8 mouse cellular contexts compared by ENCODE assay signal in the genomic region with DNA sequence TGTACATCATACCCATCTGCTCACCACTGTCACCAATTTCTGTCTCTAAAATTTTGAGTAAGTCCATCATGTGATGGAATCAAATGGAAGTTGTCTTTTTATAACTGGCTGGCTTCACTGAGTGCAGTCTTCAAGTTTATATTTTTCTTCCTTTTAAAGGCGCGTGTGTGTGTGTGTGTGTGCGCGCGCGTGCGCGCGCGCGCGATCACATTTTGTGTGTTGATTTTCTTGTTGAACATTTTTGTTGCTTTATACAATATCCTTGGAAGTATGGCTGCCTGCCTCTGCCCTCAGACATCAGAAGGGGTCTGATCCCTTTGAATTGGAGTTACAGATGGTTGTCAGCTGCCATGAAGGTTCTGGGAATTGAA. TPM values are rescaled to one million over a fixed set of nuclear protein-coding genes. Genes with fewer than 3 reads are reported as not detected.
DNase-seq lines count a peak whose midpoint lies in the region; ATAC-seq and TF ChIP-seq lines count a peak whose summit lies in the region.

No protein-coding gene starts in this region.

- peaks cover 20% of the 10 kb centered on the region for H3K36me3 ChIP-seq in heart, embryonic 11.5 days (ENCODE audit: control insufficient read depth, insufficient read depth, low read length)
- H3K36me3 ChIP-seq in CH12.LX (replicated peaks in 1 of 2; ENCODE audit: control insufficient read depth in 1 of 2, insufficient read depth in 1 of 2, low read length in 1 of 2): peaks cover 28 to 30% of the 10 kb centered on the region in 2 experiments
- H3K36me3 ChIP-seq in embryonic facial prominence, embryonic 15.5 days: peaks cover 20% of the 10 kb centered on the region

- peak overlapping the region; percentile 87 for H3K4me2 ChIP-seq in heart, embryonic 11.5 days
- H3K4me2 ChIP-seq in CH12.LX (ENCODE audit: insufficient read depth, low read depth, poor library complexity, severe bottlenecking): peak overlapping the region; percentile 57; the same call in 1 of the 2 replicates
- H3K4me2 ChIP-seq in embryonic facial prominence, embryonic 15.5 days (replicated peaks): peak overlapping the region; percentile 78

- in situ Hi-C loops in CH12.LX (cut with MboI; ENCODE audit: low pct_ligation_motif_present, low pct_unique_long_range_greater_than_20kb, low sequenced_read_pairs): no loop called here

- H3K27ac ChIP-seq in heart, embryonic 11.5 days (ENCODE audit: low read depth, low read length): peak overlapping the region; percentile 95; the same call in 1 of the 2 replicates
- H3K27ac ChIP-seq in CH12.LX (ENCODE audit: insufficient read depth, low read depth): no peak overlapping the region
- peak overlapping the region; percentile 98; the same call in 1 of the 2 replicates for H3K27ac ChIP-seq in embryonic facial prominence, embryonic 15.5 days (replicated peaks)

- peak overlapping the region; percentile 97 for H3K4me3 ChIP-seq in heart, embryonic 11.5 days (ENCODE audit: low read depth, low read length)
- H3K4me3 ChIP-seq in CH12.LX (replicated peaks in 1 of 3; ENCODE audit: low read depth in 2 of 3, low read length in 2 of 3, poor library complexity in 1 of 3): peak overlapping the region; percentile 45 to 100 (median 68)
- peak overlapping the region; percentile 91 for H3K4me3 ChIP-seq in embryonic facial prominence, embryonic 15.5 days (replicated peaks)

- H3K27me3 ChIP-seq in heart, embryonic 11.5 days (ENCODE audit: control insufficient read depth, insufficient read depth, low read length): no peaks in the 10 kb centered on the region
- no peaks in the 10 kb centered on the region for H3K27me3 ChIP-seq in CH12.LX (replicated peaks)
- no peaks in the 10 kb centered on the region for H3K27me3 ChIP-seq in embryonic facial prominence, embryonic 15.5 days

- dilution Hi-C loops in CH12.LX (cut with MboI; ENCODE audit: extremely low pct_ligation_motif_present, extremely low pct_unique_long_range_greater_than_20kb, low sequenced_read_pairs): no loop called here

- WGBS in heart, embryonic 11.5 days (ENCODE audit: insufficient replicate concordance): 55% methylated on average over 12 of the region's 12 CpGs
- whole genome bisulfite sequencing in embryonic facial prominence, embryonic 15.5 days: 58% methylated on average over 12 of the region's 12 CpGs

- peak overlapping the region; percentile 82 for H3K9ac ChIP-seq in heart, embryonic 11.5 days (ENCODE audit: low read depth, low read length)
- H3K9ac ChIP-seq in CH12.LX (ENCODE audit: insufficient read depth, low read depth): peak overlapping the region; percentile 90
- peak overlapping the region; percentile 76 for H3K9ac ChIP-seq in embryonic facial prominence, embryonic 15.5 days

- ATAC-seq in heart, embryonic 11.5 days (replicated peaks; ENCODE audit: insufficient number of reproducible peaks, low FRiP score, low TSS enrichment): no peak
- no peak for ATAC-seq in embryonic facial prominence, embryonic 15.5 days (ENCODE audit: insufficient number of reproducible peaks, low FRiP score, low TSS enrichment, low read depth)
- ATAC-seq in megakaryocyte-erythroid progenitor cell, adult 5-6 weeks (replicated peaks; ENCODE audit: low FRiP score, low TSS enrichment, poor library complexity, severe bottlenecking): no peak

- no peaks in the 10 kb centered on the region for H3K9me3 ChIP-seq in heart, embryonic 11.5 days (replicated peaks; ENCODE audit: control insufficient read depth, low read length)
- H3K9me3 ChIP-seq in CH12.LX (replicated peaks; ENCODE audit: low read length): no peaks in the 10 kb centered on the region
- H3K9me3 ChIP-seq in embryonic facial prominence, embryonic 15.5 days (replicated peaks): no peaks in the 10 kb centered on the region

- no peak for TF ChIP-seq RAD21 in CH12.LX (IDR thresholded peaks at IDR 0.05; ENCODE audit: low read depth, low read length)

- peaks cover 21% of the 10 kb centered on the region for H3K79me2 ChIP-seq in CH12.LX (replicated peaks; ENCODE audit: control insufficient read depth, extremely low read depth, insufficient read depth, poor library complexity, severe bottlenecking)

- H3K4me1 ChIP-seq in heart, embryonic 11.5 days (ENCODE audit: control insufficient read depth, insufficient read depth, low read length): peaks cover 8% of the 10 kb centered on the region
- peaks cover 3 to 14% of the 10 kb centered on the region in 2 experiments; a peak in 3 of 4 replicates for H3K4me1 ChIP-seq in CH12.LX (ENCODE audit: control insufficient read depth in 1 of 2, insufficient read depth in 2 of 2)
- H3K4me1 ChIP-seq in embryonic facial prominence, embryonic 15.5 days: 0 out of 2 replicates have a peak, but pooled peaks cover 4% of the 10 kb centered on the region

- no peak for TF ChIP-seq EP300 in CH12.LX (IDR thresholded peaks at IDR 0.05; ENCODE audit: low read length)

- no peak for TF ChIP-seq POLR2A in CH12.LX (IDR thresholded peaks at IDR 0.05; ENCODE audit: low read depth, low read length)

- DNase-seq in heart, adult 18-20 months: no peak
- DNase-seq in CH12.LX (ENCODE audit: extremely low read depth) (no peak), liver (peak; percentile 13)
- no peak for DNase-seq in urinary bladder, postnatal 4 days (ENCODE audit: low spot score in 2 of 2)
- no peak for DNase-seq in right cerebral cortex, adult 18-20 months

- TF ChIP-seq CTCF in CH12.LX (conservative IDR thresholded peaks at IDR 0.05 in 1 of 2, IDR thresholded peaks at IDR 0.05 in 1 of 2; ENCODE audit: low read depth in 2 of 2, low read length in 2 of 2): no peak

TF ChIP-seq in CH12.LX, 34 proteins besides CTCF, POLR2A, EP300 and RAD21:
- TF ChIP-seq ZMIZ1 (IDR thresholded peaks at IDR 0.05; ENCODE audit: low read depth, low read length) (no peak), JUND (conservative IDR thresholded peaks at IDR 0.05; ENCODE audit: low read depth, low read length) (no peak), JUN (IDR thresholded peaks at IDR 0.05; ENCODE audit: insufficient read depth, low read depth, low read length) (no peak), TBP (conservative IDR thresholded peaks at IDR 0.05; ENCODE audit: low read depth, low read length) (no peak), ZC3H11A (IDR thresholded peaks at IDR 0.05; ENCODE audit: low read depth, low read length) (no peak), ZNF384 (IDR thresholded peaks at IDR 0.05; ENCODE audit: low read depth, low read length) (no peak)

RNA-seq across cellular contexts. Expression of gene Rps6, which starts 0.8 kb away (rescaled TPM):
- polyA plus RNA-seq in heart, embryonic 11.5 days (2014; fragmentation: Nextera tagmentation; extraction: Ambion mirVana): 577 and 587 TPM in 2 replicates
- total RNA-seq in heart, adult 18-20 months (2021): 100 to 1,000 TPM; 534 to 598 TPM
- total RNA-seq in CH12.LX (2012; rRNA removed) (3,137 and 3,171 TPM in 2 replicates), CH12.LX (2014; rRNA removed) (3,620 and 3,826 TPM in 2 replicates)
- polyA plus RNA-seq in CH12.LX (2012; ENCODE audit: insufficient read length, low read depth): 1,709 and 2,128 TPM in 2 replicates
- 702 and 729 TPM in 2 replicates for polyA plus RNA-seq in embryonic facial prominence, embryonic 15.5 days (2015; fragmentation: Nextera tagmentation; extraction: Ambion mirVana)
- total RNA-seq in megakaryocyte-erythroid progenitor cell, adult 5-6 weeks (2014; fragmentation: Nextera tagmentation): 3,729 and 3,811 TPM in 2 replicates
- total RNA-seq in megakaryocyte-erythroid progenitor cell, adult 5-6 weeks (2017): 1,714 and 1,757 TPM in 2 replicates

RNA-seq across cellular contexts. Expression of gene Acer2, which starts 16.1 kb away (rescaled TPM):
- 34.1 and 38.3 TPM in 2 replicates for polyA plus RNA-seq in heart, embryonic 11.5 days (2014; fragmentation: Nextera tagmentation; extraction: Ambion mirVana)
- 10 to 100 TPM; 18.6 to 23.0 TPM for total RNA-seq in heart, adult 18-20 months (2021)
- 0.13 and 0.17 TPM in 2 replicates for total RNA-seq in CH12.LX (2012; rRNA removed)
- total RNA-seq in CH12.LX (2014; rRNA removed): 0.09 and 0.22 TPM in 2 replicates
- polyA plus RNA-seq in CH12.LX (2012; ENCODE audit: insufficient read length, low read depth): 0.16 and 0.29 TPM in 2 replicates
- polyA plus RNA-seq in embryonic facial prominence, embryonic 15.5 days (2015; fragmentation: Nextera tagmentation; extraction: Ambion mirVana): 16.0 and 16.3 TPM in 2 replicates
- 1.5 and 1.9 TPM in 2 replicates for total RNA-seq in megakaryocyte-erythroid progenitor cell, adult 5-6 weeks (2014; fragmentation: Nextera tagmentation)
- total RNA-seq in megakaryocyte-erythroid progenitor cell, adult 5-6 weeks (2017): 0.30 and 0.75 TPM in 2 replicates

Comparison
In these comparisons a context has a peak if more than half of its experiments do, and no peak if none do; other contexts are left out.
1. RNA of gene Acer2, which starts 16.1 kb away (total RNA-seq): 18.6 to 23.0 TPM in heart, adult 18-20 months; 0.30 to 1.9 TPM in megakaryocyte-erythroid progenitor cell, adult 5-6 weeks and 0.09 to 0.22 TPM in CH12.LX; every median in the first group is over 4 times any median in the second.
2. Peak in every context shown above with its lines, with median percentiles within 50 percentile points of each other: H3K4me2 ChIP-seq, H3K4me3 ChIP-seq and H3K9ac ChIP-seq.